Mouse (Mus musculus) cerebellum, adult 2 months (tissue): Measurements from ENCODE around the gene Myl4.

Experiments used
- CTCF ChIP-seq: fragments of 200-500 bp; IDR thresholded peaks from 2 replicates; pipeline ENCODE4 v1.5.1; 2011; ENCODE audit warnings: low read depth, mild to moderate bottlenecking, control low read depth, low read length, moderate library complexity, borderline replicate concordance; ENCODE audit not compliant: insufficient read depth
- POLR2A ChIP-seq: fragments of 200-500 bp; IDR thresholded peaks from 2 replicates; pipeline ENCODE4 v1.6.1; 2011; ENCODE audit warnings: low read length, control low read depth, borderline replicate concordance; ENCODE audit not compliant: insufficient read depth

DNA sequence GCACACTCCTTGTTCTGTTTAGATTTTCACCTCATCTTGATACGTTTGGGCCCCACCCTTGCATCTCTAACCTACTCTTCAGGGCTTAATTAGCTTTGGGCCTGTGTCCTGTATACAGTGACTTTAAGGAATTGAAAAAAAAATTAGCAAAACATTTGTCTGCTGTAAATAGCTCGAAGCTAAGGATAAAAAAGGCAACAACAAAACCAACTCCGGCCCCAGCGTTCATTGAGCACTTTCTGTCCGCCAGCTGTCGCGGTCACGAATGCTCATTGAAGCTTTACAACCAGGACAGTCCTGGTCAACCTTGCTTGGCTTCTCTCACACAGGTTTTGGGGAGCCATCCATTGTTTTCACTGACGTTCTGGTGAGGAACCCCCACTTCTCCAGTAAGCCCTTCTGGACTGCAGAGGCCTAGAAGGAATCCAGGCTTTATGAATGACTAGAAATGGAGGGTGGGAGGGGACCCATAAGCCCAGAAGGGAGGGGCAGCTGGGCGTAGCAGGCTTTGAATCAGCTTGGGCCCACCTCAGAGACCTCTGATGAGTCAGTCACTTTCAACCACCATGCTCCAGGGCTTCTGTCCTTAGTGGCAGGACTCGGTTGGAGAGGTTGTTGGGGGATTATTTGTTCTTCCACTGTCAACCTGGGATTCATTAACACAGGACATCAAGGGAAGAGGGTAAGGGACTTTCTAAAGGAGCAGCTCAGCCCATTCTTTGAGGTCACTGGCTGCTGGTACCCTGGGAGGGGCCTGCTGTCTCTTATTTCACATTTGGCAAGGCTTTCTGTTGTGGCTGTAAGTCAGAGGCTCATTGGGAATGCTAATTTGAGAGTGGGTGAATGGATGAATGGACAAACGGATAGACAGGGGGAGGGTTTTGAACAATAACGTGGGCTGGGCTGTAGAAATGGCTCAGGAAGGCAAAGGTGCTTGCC, 68.9 kb downstream of the Myl4 start:
- TF ChIP-seq CTCF (no peak), POLR2A (no peak)
